Mouse (Mus musculus): ENCODE measurements at regions not wholly inside any gene's neighbourhood (a gene's known extent, or its start where the extent isn't known, plus 50 kb on each side); places are given as distances from the start of the nearest gene placed in this dataset.

DNA sequence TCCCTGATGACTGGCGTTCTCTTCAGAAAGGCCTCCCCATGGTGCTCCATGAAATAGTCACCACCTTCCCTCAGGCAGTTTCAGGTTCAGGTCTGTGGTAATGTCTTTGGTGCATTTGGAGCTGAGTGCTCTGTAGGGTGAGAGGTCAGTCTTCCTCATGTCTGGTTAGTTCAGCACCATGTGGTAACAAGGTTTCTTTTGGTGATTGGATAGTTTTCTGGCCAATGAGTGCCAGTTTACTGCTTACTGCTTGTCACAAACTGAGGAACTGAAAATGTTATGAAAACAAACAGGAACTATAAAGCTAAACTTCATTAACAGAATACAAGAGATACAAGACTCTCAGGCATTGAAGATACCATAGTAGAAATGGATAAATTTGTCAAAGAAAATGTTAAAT lies 59.0 kb upstream of the Nlrp1b start:
- TF ChIP-seq CTCF (IDR thresholded peaks at IDR 0.05; ENCODE audit: extremely low read depth, insufficient read depth, low read length) (no peak), POLR2A (IDR thresholded peaks at IDR 0.05; ENCODE audit: extremely low read depth, insufficient read depth, low read length) (no peak)
